Mouse (Mus musculus): Measurements from ENCODE around the gene Lmbrd2. TPM values are rescaled to one million over a fixed set of nuclear protein-coding genes. Genes with fewer than 3 reads are reported as not detected.

Gene Lmbrd2
- 4.6 and 8.7 TPM in 2 replicates for polyA plus RNA-seq (2014; fragmentation: Nextera tagmentation; extraction: Ambion mirVana)

- peak within 1 kb of the TSS; percentile 84 for H3K4me3 ChIP-seq (ENCODE audit: low read depth, low read length)
- H3K36me3 ChIP-seq (ENCODE audit: control insufficient read depth, insufficient read depth, low read length), result peaks cover 10% of the 10 kb centered on the region
- peak within 1 kb of the TSS; percentile 74 for H3K27ac ChIP-seq (ENCODE audit: low read depth, low read length)
- H3K4me2 ChIP-seq (replicated peaks; ENCODE audit: low read depth, low read length), result peak within 1 kb of the TSS; percentile 71
- peak within 1 kb of the TSS; percentile 83 for H3K9ac ChIP-seq (ENCODE audit: low read depth, low read length)
- no peaks in the 10 kb centered on the region for H3K9me3 ChIP-seq (ENCODE audit: control insufficient read depth, low read length)
- ATAC-seq (ENCODE audit: low FRiP score), result peak; percentile 99
- H3K27me3 ChIP-seq (ENCODE audit: control insufficient read depth, insufficient read depth, low read length), result no peaks in the 10 kb centered on the region
- DNase-seq (ENCODE audit: low spot score), result peak; percentile 99
- no peaks in the 10 kb centered on the region for H3K4me1 ChIP-seq (replicated peaks; ENCODE audit: control insufficient read depth, insufficient read depth, low read length)
- 0% methylated on average over 34 of the region's 34 CpGs for WGBS
Measured at GRCm38 (mm10) chr15:9140252-9140680, at the start of gene Lmbrd2. Gene Lmbrd2, plus strand, starts transcription at chr15:9140550.

GRCm38 (mm10) chr15:9090662-9091061 lies 49.7 kb upstream of the Lmbrd2 start:
- no peak overlapping the region for H3K27ac ChIP-seq (ENCODE audit: low read depth, low read length)
- H3K9me3 ChIP-seq (ENCODE audit: control insufficient read depth, low read length), result no peaks in the 10 kb centered on the region
- H3K9ac ChIP-seq (ENCODE audit: low read depth, low read length), result no peak overlapping the region
- H3K36me3 ChIP-seq (ENCODE audit: control insufficient read depth, insufficient read depth, low read length), result no peaks in the 10 kb centered on the region
- no peak overlapping the region for H3K4me2 ChIP-seq (replicated peaks; ENCODE audit: low read depth, low read length)
- H3K27me3 ChIP-seq (ENCODE audit: control insufficient read depth, insufficient read depth, low read length), result no peaks in the 10 kb centered on the region
- DNase-seq (ENCODE audit: low spot score), result no peak
- H3K4me3 ChIP-seq (ENCODE audit: low read depth, low read length), result no peak overlapping the region
- no peaks in the 10 kb centered on the region for H3K4me1 ChIP-seq (replicated peaks; ENCODE audit: control insufficient read depth, insufficient read depth, low read length)
- no peak for ATAC-seq (ENCODE audit: low FRiP score)
- 95% methylated on average over 5 of the region's 5 CpGs for WGBS

- H3K9ac ChIP-seq (ENCODE audit: low read depth, low read length), result no peak overlapping the region
- H3K27ac ChIP-seq (ENCODE audit: low read depth, low read length), result no peak overlapping the region
- H3K36me3 ChIP-seq (ENCODE audit: control insufficient read depth, insufficient read depth, low read length), result no peaks in the 10 kb centered on the region
- no peaks in the 10 kb centered on the region for H3K27me3 ChIP-seq (ENCODE audit: control insufficient read depth, insufficient read depth, low read length)
- 75% methylated on average over 11 of the region's 11 CpGs for WGBS
- DNase-seq (ENCODE audit: low spot score), result no peak
- H3K4me1 ChIP-seq (replicated peaks; ENCODE audit: control insufficient read depth, insufficient read depth, low read length), result no peaks in the 10 kb centered on the region
- H3K4me2 ChIP-seq (replicated peaks; ENCODE audit: low read depth, low read length), result no peak overlapping the region
- H3K9me3 ChIP-seq (ENCODE audit: control insufficient read depth, low read length), result no peaks in the 10 kb centered on the region
- no peak overlapping the region for H3K4me3 ChIP-seq (ENCODE audit: low read depth, low read length)
- peak; percentile 36; the same call in 1 of the 2 replicates for ATAC-seq (ENCODE audit: low FRiP score)
Measured at GRCm38 (mm10) chr15:9093598-9094365, 46.6 kb upstream of the Lmbrd2 start.

- Histone ChIP-seq H3K9ac (ENCODE audit: low read depth, low read length) (no peak overlapping the region), H3K27me3 (ENCODE audit: control insufficient read depth, insufficient read depth, low read length) (no peaks in the 10 kb centered on the region), H3K27ac (ENCODE audit: low read depth, low read length) (no peak overlapping the region), H3K4me3 (ENCODE audit: low read depth, low read length) (no peak overlapping the region), H3K9me3 (ENCODE audit: control insufficient read depth, low read length) (no peaks in the 10 kb centered on the region), H3K36me3 (ENCODE audit: control insufficient read depth, insufficient read depth, low read length) (no peaks in the 10 kb centered on the region), H3K4me2 (replicated peaks; ENCODE audit: low read depth, low read length) (no peak overlapping the region), H3K4me1 (replicated peaks; ENCODE audit: control insufficient read depth, insufficient read depth, low read length) (no peaks in the 10 kb centered on the region)
- ATAC-seq (ENCODE audit: low FRiP score) (peak; percentile 92), DNase-seq (ENCODE audit: low spot score) (peak; percentile 60)
- 21% methylated on average over 13 of the region's 13 CpGs for WGBS
Measured at GRCm38 (mm10) chr15:9094366-9094750, 46.0 kb upstream of the Lmbrd2 start.

GRCm38 (mm10) chr15:9096865-9097264 lies 43.5 kb upstream of the Lmbrd2 start:
- no peak for DNase-seq (ENCODE audit: low spot score)
- Histone ChIP-seq H3K27ac (ENCODE audit: low read depth, low read length) (no peak overlapping the region), H3K9me3 (ENCODE audit: control insufficient read depth, low read length) (no peaks in the 10 kb centered on the region), H3K4me2 (replicated peaks; ENCODE audit: low read depth, low read length) (no peak overlapping the region), H3K4me3 (ENCODE audit: low read depth, low read length) (no peak overlapping the region), H3K9ac (ENCODE audit: low read depth, low read length) (no peak overlapping the region), H3K36me3 (ENCODE audit: control insufficient read depth, insufficient read depth, low read length) (no peaks in the 10 kb centered on the region), H3K27me3 (ENCODE audit: control insufficient read depth, insufficient read depth, low read length) (no peaks in the 10 kb centered on the region), H3K4me1 (replicated peaks; ENCODE audit: control insufficient read depth, insufficient read depth, low read length) (no peaks in the 10 kb centered on the region)
- ATAC-seq (ENCODE audit: low FRiP score), result no peak
- WGBS, result 91% methylated on average over 4 of the region's 4 CpGs

GRCm38 (mm10) chr15:9100446-9101077 lies 39.8 kb upstream of the Lmbrd2 start:
- Histone ChIP-seq H3K27ac (ENCODE audit: low read depth, low read length) (no peak overlapping the region), H3K9ac (ENCODE audit: low read depth, low read length) (no peak overlapping the region), H3K4me3 (ENCODE audit: low read depth, low read length) (no peak overlapping the region), H3K4me2 (replicated peaks; ENCODE audit: low read depth, low read length) (no peak overlapping the region), H3K9me3 (ENCODE audit: control insufficient read depth, low read length) (no peaks in the 10 kb centered on the region), H3K4me1 (replicated peaks; ENCODE audit: control insufficient read depth, insufficient read depth, low read length) (no peaks in the 10 kb centered on the region), H3K27me3 (ENCODE audit: control insufficient read depth, insufficient read depth, low read length) (no peaks in the 10 kb centered on the region), H3K36me3 (ENCODE audit: control insufficient read depth, insufficient read depth, low read length) (no peaks in the 10 kb centered on the region)
- ATAC-seq (ENCODE audit: low FRiP score), result no peak
- DNase-seq (ENCODE audit: low spot score), result no peak
- 91% methylated on average over 10 of the region's 10 CpGs for WGBS

GRCm38 (mm10) chr15:9106303-9107074 lies 33.9 kb upstream of the Lmbrd2 start:
- Histone ChIP-seq H3K9ac (ENCODE audit: low read depth, low read length) (no peak overlapping the region), H3K36me3 (ENCODE audit: control insufficient read depth, insufficient read depth, low read length) (no peaks in the 10 kb centered on the region), H3K27me3 (ENCODE audit: control insufficient read depth, insufficient read depth, low read length) (no peaks in the 10 kb centered on the region), H3K4me3 (ENCODE audit: low read depth, low read length) (no peak overlapping the region), H3K9me3 (ENCODE audit: control insufficient read depth, low read length) (no peaks in the 10 kb centered on the region), H3K4me1 (replicated peaks; ENCODE audit: control insufficient read depth, insufficient read depth, low read length) (no peaks in the 10 kb centered on the region), H3K27ac (ENCODE audit: low read depth, low read length) (no peak overlapping the region), H3K4me2 (replicated peaks; ENCODE audit: low read depth, low read length) (no peak overlapping the region)
- 84% methylated on average over 13 of the region's 13 CpGs for WGBS
- ATAC-seq (ENCODE audit: low FRiP score), result no peak
- no peak for DNase-seq (ENCODE audit: low spot score)

GRCm38 (mm10) chr15:9110526-9111347 lies 29.6 kb upstream of the Lmbrd2 start:
- no peak overlapping the region for H3K27ac ChIP-seq (ENCODE audit: low read depth, low read length)
- DNase-seq (ENCODE audit: low spot score) (no peak), ATAC-seq (ENCODE audit: low FRiP score) (no peak)
- H3K4me3 ChIP-seq (ENCODE audit: low read depth, low read length), result no peak overlapping the region
- H3K4me2 ChIP-seq (replicated peaks; ENCODE audit: low read depth, low read length), result no peak overlapping the region
- no peaks in the 10 kb centered on the region for H3K4me1 ChIP-seq (replicated peaks; ENCODE audit: control insufficient read depth, insufficient read depth, low read length)
- H3K36me3 ChIP-seq (ENCODE audit: control insufficient read depth, insufficient read depth, low read length), result peaks cover 7% of the 10 kb centered on the region
- no peaks in the 10 kb centered on the region for H3K27me3 ChIP-seq (ENCODE audit: control insufficient read depth, insufficient read depth, low read length)
- 85% methylated on average over 6 of the region's 6 CpGs for WGBS
- no peaks in the 10 kb centered on the region for H3K9me3 ChIP-seq (ENCODE audit: control insufficient read depth, low read length)
- no peak overlapping the region for H3K9ac ChIP-seq (ENCODE audit: low read depth, low read length)
